Mouse (Mus musculus) layer of hippocampus, adult 11-12 months (tissue): Measurements from ENCODE around the gene Axdnd1.
"Not testable (repeated sequence)": the region's sequence is repeated elsewhere in the genome, so short reads cannot be mapped to it uniquely, and the experiment has no call there.

Experiments used
- DNase-seq: peaks from one replicate; pipeline ENCODE4 v3.0.0; 2022; ENCODE audit warnings: low spot score

The Axdnd1 gene

GRCm38 (mm10) chr1:156437016-156437708 lies 16.2 kb upstream of the Axdnd1 start:
- DNase-seq: no peak

- no peak for DNase-seq
Measured at GRCm38 (mm10) chr1:156433497-156433896, 12.5 kb upstream of the Axdnd1 start.

- DNase-seq: no peak
Measured at GRCm38 (mm10) chr1:156432498-156432897, 11.5 kb upstream of the Axdnd1 start.

- no peak for DNase-seq
Measured at GRCm38 (mm10) chr1:156428434-156428833, 7.5 kb upstream of the Axdnd1 start.

GRCm38 (mm10) chr1:156425746-156426145 lies 4.8 kb upstream of the Axdnd1 start:
- DNase-seq: no peak

- DNase-seq: no peak
Measured at GRCm38 (mm10) chr1:156424054-156424453, 3.1 kb upstream of the Axdnd1 start.

GRCm38 (mm10) chr1:156423493-156423892 lies 2.5 kb upstream of the Axdnd1 start:
- DNase-seq: no peak

GRCm38 (mm10) chr1:156422856-156423255 lies 1.9 kb upstream of the Axdnd1 start:
- no peak for DNase-seq

- peak; percentile 67 for DNase-seq
Measured at GRCm38 (mm10) chr1:156418170-156418569, 2.8 kb downstream of the Axdnd1 start.

GRCm38 (mm10) chr1:156408521-156408920 lies 12.4 kb downstream of the Axdnd1 start:
- no peak for DNase-seq

- no peak for DNase-seq
Measured at GRCm38 (mm10) chr1:156408004-156408403, 13.0 kb downstream of the Axdnd1 start.

- DNase-seq: no peak
Measured at GRCm38 (mm10) chr1:156403251-156403650, 17.7 kb downstream of the Axdnd1 start.

- DNase-seq: no peak
Measured at GRCm38 (mm10) chr1:156402491-156402890, 18.5 kb downstream of the Axdnd1 start.

GRCm38 (mm10) chr1:156400159-156400558 lies 20.8 kb downstream of the Axdnd1 start:
- DNase-seq: not testable (repeated sequence)

- DNase-seq: no peak
Measured at GRCm38 (mm10) chr1:156393148-156393547, 27.8 kb downstream of the Axdnd1 start.

- no peak for DNase-seq
Measured at GRCm38 (mm10) chr1:156386880-156387279, 34.1 kb downstream of the Axdnd1 start.

- no peak for DNase-seq
Measured at GRCm38 (mm10) chr1:156386232-156386631, 34.7 kb downstream of the Axdnd1 start.

- DNase-seq: no peak
Measured at GRCm38 (mm10) chr1:156381217-156381616, 39.7 kb downstream of the Axdnd1 start.

- DNase-seq: no peak
Measured at GRCm38 (mm10) chr1:156365740-156366139, 55.2 kb downstream of the Axdnd1 start, which contains the start of gene Gm2000. Gene Gm2000, plus strand, starts transcription at chr1:156366040.

GRCm38 (mm10) chr1:156352466-156352865 lies 68.5 kb downstream of the Axdnd1 start:
- no peak for DNase-seq

GRCm38 (mm10) chr1:156350441-156350840 lies 70.5 kb downstream of the Axdnd1 start:
- DNase-seq: no peak

GRCm38 (mm10) chr1:156349031-156349430 lies 71.9 kb downstream of the Axdnd1 start:
- no peak for DNase-seq

GRCm38 (mm10) chr1:156345633-156346032 lies 75.3 kb downstream of the Axdnd1 start:
- DNase-seq: no peak

- no peak for DNase-seq
Measured at GRCm38 (mm10) chr1:156344433-156344832, 76.5 kb downstream of the Axdnd1 start.
